ENCODE assay signal across 8 mouse cellular contexts in the genomic region with DNA sequence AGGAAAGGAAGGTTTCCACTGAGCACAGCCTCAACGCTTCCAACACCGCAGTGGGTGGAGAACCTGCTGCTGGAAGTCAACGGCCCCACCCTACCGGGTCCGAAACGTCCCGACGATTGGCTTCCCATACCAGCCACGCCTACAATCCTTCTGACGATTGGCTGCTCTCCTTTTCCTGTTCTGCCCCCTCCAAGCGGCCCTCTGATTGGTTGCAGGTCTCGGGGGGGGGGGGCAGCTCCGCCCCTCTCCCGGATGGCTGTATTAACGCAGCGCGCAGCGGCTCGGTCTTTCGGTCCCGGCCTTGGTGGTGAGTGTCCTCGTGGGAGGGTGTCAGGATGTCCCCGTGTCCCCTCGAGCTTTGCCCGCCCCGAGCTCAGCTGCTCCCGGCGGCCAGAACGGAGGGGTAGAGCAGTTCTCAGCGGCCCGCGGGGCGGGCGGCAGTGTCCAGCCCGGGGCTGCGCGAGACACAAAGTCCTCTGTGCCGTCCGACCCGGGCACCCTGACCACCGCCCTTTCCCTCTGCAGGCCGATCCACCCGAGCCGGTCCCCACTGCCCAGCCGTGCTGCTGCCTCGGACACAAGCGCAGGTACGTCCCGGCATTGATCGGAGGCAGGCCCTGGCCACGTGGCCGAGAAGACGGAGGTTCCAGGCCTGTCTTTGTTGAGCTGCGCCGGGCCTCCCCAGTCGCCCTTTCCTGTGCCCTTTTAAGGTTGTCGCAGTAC. TPM values are rescaled to one million over a fixed set of nuclear protein-coding genes. Genes with fewer than 3 reads are reported as not detected.
A peak's percentile ranks its signal among the peaks of the same experiment; 100 is the strongest.
DNase-seq lines count a peak whose midpoint lies in the region; ATAC-seq and TF ChIP-seq lines count a peak whose summit lies in the region.

No protein-coding gene starts in this region.

- H3K9me3 ChIP-seq in MEL (replicated peaks; ENCODE audit: insufficient read depth, low read length): no peaks in the 10 kb centered on the region
- no peaks in the 10 kb centered on the region for H3K9me3 ChIP-seq in forebrain, postnatal 0 days (ENCODE audit: low read length)
- no peaks in the 10 kb centered on the region for H3K9me3 ChIP-seq in lung, embryonic 15.5 days

- H3K4me3 ChIP-seq in MEL (ENCODE audit: control insufficient read depth in 1 of 2, insufficient read depth in 1 of 2, low read depth in 2 of 2, low read length in 2 of 2): peak overlapping the region; percentile 73 to 89
- H3K4me3 ChIP-seq in cerebellum, adult 2 months (replicated peaks; ENCODE audit: insufficient read depth, low read depth, low read length): peak overlapping the region; percentile 91
- H3K4me3 ChIP-seq in forebrain, postnatal 0 days (ENCODE audit: low read depth, low read length): peak overlapping the region; percentile 72
- peak overlapping the region; percentile 95 for H3K4me3 ChIP-seq in lung, embryonic 15.5 days

- peak; percentile 88 to 95; a peak in 3 of 4 replicates for TF ChIP-seq POLR2A in MEL (IDR thresholded peaks at IDR 0.05; ENCODE audit: control insufficient read depth in 1 of 2, insufficient read depth in 1 of 2, low read depth in 1 of 2, low read length in 2 of 2, poor library complexity in 1 of 2)
- TF ChIP-seq POLR2A in cerebellum, adult 2 months (IDR thresholded peaks at IDR 0.05; ENCODE audit: borderline replicate concordance, insufficient read depth, low read length): peak; percentile 75

- under 1% methylated on average over 57 of the region's 57 CpGs for WGBS in cerebellum, adult 2 months
- WGBS in forebrain, postnatal 0 days: under 1% methylated on average over 57 of the region's 57 CpGs
- WGBS in lung, embryonic 15.5 days: under 1% methylated on average over 53 of the region's 57 CpGs

- H3K27ac ChIP-seq in MEL (ENCODE audit: control insufficient read depth, low read depth, low read length): peak overlapping the region; percentile 84
- peak overlapping the region; percentile 45; the same call in 1 of the 2 replicates for H3K27ac ChIP-seq in cerebellum, adult 2 months (ENCODE audit: insufficient read depth, low read length)
- peak overlapping the region; percentile 81 for H3K27ac ChIP-seq in forebrain, postnatal 0 days (ENCODE audit: low read depth, low read length)
- H3K27ac ChIP-seq in lung, embryonic 15.5 days: peak overlapping the region; percentile 89

- TF ChIP-seq RAD21 in MEL (IDR thresholded peaks at IDR 0.05; ENCODE audit: low read depth, low read length): no peak

- peaks cover 19% of the 10 kb centered on the region for H3K79me2 ChIP-seq in MEL (ENCODE audit: control insufficient read depth, insufficient read depth, low read length, poor library complexity)

- peaks cover 0 to 7% of the 10 kb centered on the region in 2 experiments; a peak in 2 of 4 replicates for H3K4me1 ChIP-seq in MEL (ENCODE audit: control insufficient read depth in 1 of 2, insufficient read depth in 2 of 2, low read length in 2 of 2)
- H3K4me1 ChIP-seq in cerebellum, adult 2 months (ENCODE audit: control insufficient read depth, insufficient read depth, low read length): no peaks in the 10 kb centered on the region
- peaks cover 5% of the 10 kb centered on the region; the same call in 1 of the 2 replicates for H3K4me1 ChIP-seq in forebrain, postnatal 0 days (ENCODE audit: insufficient read depth)
- H3K4me1 ChIP-seq in lung, embryonic 15.5 days: peaks cover 32% of the 10 kb centered on the region

- peak; percentile 99 for DNase-seq in MEL (ENCODE audit: low read depth, low spot score)
- peak; percentile 91 to 97 for DNase-seq in cerebellum, adult 2 months
- peak; percentile 95 for DNase-seq in forebrain, postnatal 0 days
- peak; percentile 93 for DNase-seq in heart, postnatal 4 days
- DNase-seq in layer of hippocampus, adult 8-10 months (ENCODE audit: low spot score in 2 of 2): peak; percentile 94 to 96
- DNase-seq in ovary, adult 18-20 months (ENCODE audit: low spot score): peak; percentile 93
- peak; percentile 95 for DNase-seq in thymus, postnatal 0 days (ENCODE audit: low spot score)

- TF ChIP-seq EP300 in MEL (IDR thresholded peaks at IDR 0.05; ENCODE audit: low read depth in 1 of 2, low read length in 2 of 2): no peak

- peak overlapping the region; percentile 71 for H3K4me2 ChIP-seq in forebrain, postnatal 0 days (ENCODE audit: low read depth)
- H3K4me2 ChIP-seq in lung, embryonic 15.5 days: peak overlapping the region; percentile 74

- ATAC-seq in forebrain, postnatal 0 days: peak; percentile 99
- peak; percentile 95 for ATAC-seq in lung, embryonic 15.5 days (ENCODE audit: borderline replicate concordance, extremely low read depth, low FRiP score, low TSS enrichment)

- TF ChIP-seq CTCF in MEL (IDR thresholded peaks at IDR 0.05 in 2 of 3, conservative IDR thresholded peaks at IDR 0.05 in 1 of 3; ENCODE audit: control insufficient read depth in 1 of 3, insufficient read depth in 1 of 3, low read depth in 2 of 3, low read length in 3 of 3, poor library complexity in 1 of 3, severe bottlenecking in 1 of 3): no peak
- no peak for TF ChIP-seq CTCF in cerebellum, adult 2 months (IDR thresholded peaks at IDR 0.05; ENCODE audit: borderline replicate concordance, insufficient read depth, low read depth, low read length)
- no peak for TF ChIP-seq CTCF in forebrain, postnatal 0 days (IDR thresholded peaks at IDR 0.05; ENCODE audit: low read depth)

- peaks cover 2 to 13% of the 10 kb centered on the region in 2 experiments; a peak in 3 of 4 replicates for H3K36me3 ChIP-seq in MEL (ENCODE audit: control insufficient read depth in 1 of 2, insufficient read depth in 2 of 2, low read length in 2 of 2)
- peaks cover 7% of the 10 kb centered on the region; the same call in 1 of the 2 replicates for H3K36me3 ChIP-seq in forebrain, postnatal 0 days (ENCODE audit: insufficient read depth)
- H3K36me3 ChIP-seq in lung, embryonic 15.5 days: peaks cover 17% of the 10 kb centered on the region; the same call in 1 of the 2 replicates

- no peaks in the 10 kb centered on the region for H3K27me3 ChIP-seq in MEL (ENCODE audit: control insufficient read depth in 1 of 2, insufficient read depth in 2 of 2, low read length in 2 of 2)
- H3K27me3 ChIP-seq in cerebellum, adult 2 months (ENCODE audit: control insufficient read depth, insufficient read depth, low read length): no peaks in the 10 kb centered on the region
- no peaks in the 10 kb centered on the region for H3K27me3 ChIP-seq in forebrain, postnatal 0 days (ENCODE audit: insufficient read depth, low read length)
- H3K27me3 ChIP-seq in lung, embryonic 15.5 days: no peaks in the 10 kb centered on the region

- peak overlapping the region; percentile 87 for H3K9ac ChIP-seq in MEL (ENCODE audit: control insufficient read depth, low read depth, low read length, poor library complexity, severe bottlenecking)
- H3K9ac ChIP-seq in forebrain, postnatal 0 days: peak overlapping the region; percentile 85
- H3K9ac ChIP-seq in lung, embryonic 15.5 days: peak overlapping the region; percentile 97

TF ChIP-seq in MEL, 35 proteins besides CTCF, POLR2A, EP300 and RAD21 (continues in another document):
- TF ChIP-seq RCOR1 (IDR thresholded peaks at IDR 0.05; ENCODE audit: low read depth, low read length) (no peak), MXI1 (IDR thresholded peaks at IDR 0.05; ENCODE audit: low read depth, low read length) (peak; percentile 95), GATA1 (IDR thresholded peaks at IDR 0.05; ENCODE audit: low read depth, low read length) (no peak), MEF2A (IDR thresholded peaks at IDR 0.05; ENCODE audit: extremely low read depth, insufficient replicate concordance, low read depth, low read length, poor library complexity, severe bottlenecking) (no peak), TBP (IDR thresholded peaks at IDR 0.05; ENCODE audit: low read depth, low read length) (peak; percentile 90), ZMIZ1 (IDR thresholded peaks at IDR 0.05; ENCODE audit: low read depth, low read length) (peak; percentile 91), HCFC1 (IDR thresholded peaks at IDR 0.05; ENCODE audit: low read depth, low read length) (peak; percentile 80), KAT2A (conservative IDR thresholded peaks at IDR 0.05; ENCODE audit: low read depth, low read length) (peak; percentile 19), GABPA (IDR thresholded peaks at IDR 0.05; ENCODE audit: low read depth, low read length) (no peak), ZC3H11A (IDR thresholded peaks at IDR 0.05; ENCODE audit: low read depth, low read length) (no peak), UBTF (IDR thresholded peaks at IDR 0.05; ENCODE audit: borderline replicate concordance, insufficient read depth, low read depth, low read length) (no peak), CHD1 (IDR thresholded peaks at IDR 0.05; ENCODE audit: low read depth, low read length) (peak; percentile 95; the same call in 1 of the 2 replicates), ETS1 (IDR thresholded peaks at IDR 0.05; ENCODE audit: low read depth, low read length) (no peak), MAX (IDR thresholded peaks at IDR 0.05; ENCODE audit: low read length) (peak; percentile 93), ZKSCAN1 (IDR thresholded peaks at IDR 0.05; ENCODE audit: low read depth, low read length) (no peak), POLR2AphosphoS2 (IDR thresholded peaks at IDR 0.05; ENCODE audit: low read length) (peak; percentile 85; the same call in 1 of the 2 replicates), E2F4 (IDR thresholded peaks at IDR 0.05; ENCODE audit: borderline replicate concordance, low read depth, low read length) (peak; percentile 35; the same call in 1 of the 2 replicates), ELF1 (IDR thresholded peaks at IDR 0.05; ENCODE audit: low read depth, low read length) (peak; percentile 64), POLR2AphosphoS5 (IDR thresholded peaks at IDR 0.05; ENCODE audit: borderline replicate concordance, low read depth, low read length) (no peak), SIN3A (IDR thresholded peaks at IDR 0.05; ENCODE audit: low read length) (peak; percentile 74), MAFK (IDR thresholded peaks at IDR 0.05; ENCODE audit: borderline replicate concordance, low read depth, low read length) (no peak), MYC (IDR thresholded peaks at IDR 0.05; ENCODE audit: low read depth, low read length) (peak; percentile 86), USF1 (IDR thresholded peaks at IDR 0.05; ENCODE audit: low read depth, low read length) (peak; percentile 69)

RNA-seq across cellular contexts. Expression of gene Usp46, which starts 24.8 kb away (rescaled TPM):
- total RNA-seq in MEL (2012; rRNA removed): 12.9 and 14.5 TPM in 2 replicates
- polyA plus RNA-seq in MEL (2012; ENCODE audit: insufficient read depth in 1 of 2, insufficient read length in 2 of 2, low read depth in 1 of 2, low replicate concordance in 2 of 2, missing spikeins in 1 of 2): 10 to 100 TPM in 1 of 2 experiments, not detected in 1; 23.6 TPM
- polyA plus RNA-seq in cerebellum, adult 2 months (2012; rRNA removed): 61.4 and 66.2 TPM in 2 replicates
- total RNA-seq in forebrain, postnatal 0 days (2014; rRNA removed): 62.0 and 65.9 TPM in 2 replicates
- 34.5 and 37.6 TPM in 2 replicates for polyA plus RNA-seq in forebrain, postnatal 0 days (2015; fragmentation: Nextera tagmentation; extraction: Ambion mirVana)
- 10 to 100 TPM; 60.5 to 66.8 TPM for total RNA-seq in heart, postnatal 4 days (2021)
- 100 to 1,000 TPM; 119 to 153 (median 135) TPM for total RNA-seq in layer of hippocampus, adult 8-10 months (2022)
- polyA plus RNA-seq in lung, embryonic 15.5 days (2015; fragmentation: Nextera tagmentation; extraction: Ambion mirVana): 44.5 and 46.4 TPM in 2 replicates
- 3.9 and 4.5 TPM in 2 replicates for polyA plus RNA-seq in thymus, postnatal 0 days (2015; fragmentation: Nextera tagmentation; extraction: Ambion mirVana)

Comparison
In these comparisons a context has a peak if more than half of its experiments do, and no peak if none do; other contexts are left out.
1. Peak in every context shown above with its lines: DNase-seq, ATAC-seq, H3K4me3 ChIP-seq and H3K27ac ChIP-seq.